Mouse (Mus musculus) G1E (cell line): ENCODE measurements around the gene Sirt1.

Experiments used
- CTCF ChIP-seq: IDR thresholded peaks from 2 replicates; pipeline ENCODE4 v1.5.1; 2012; ENCODE audit warnings: low read depth, low read length, inconsistent platforms, mixed read lengths
- GATA1 ChIP-seq: IDR thresholded peaks from 2 replicates; pipeline ENCODE4 v1.6.1; 2012; ENCODE audit warnings: borderline replicate concordance, low read length, inconsistent platforms, mixed read lengths
- POLR2AphosphoS5 ChIP-seq: IDR thresholded peaks from 2 replicates; pipeline ENCODE4 v1.6.1; 2012; ENCODE audit warnings: low read depth, low read length, inconsistent platforms; ENCODE audit not compliant: insufficient replicate concordance
- TAL1 ChIP-seq: conservative IDR thresholded peaks from 2 replicates; pipeline ENCODE4 v1.6.1; 2012; ENCODE audit warnings: low read depth, low read length, inconsistent platforms, mixed read lengths

DNA sequence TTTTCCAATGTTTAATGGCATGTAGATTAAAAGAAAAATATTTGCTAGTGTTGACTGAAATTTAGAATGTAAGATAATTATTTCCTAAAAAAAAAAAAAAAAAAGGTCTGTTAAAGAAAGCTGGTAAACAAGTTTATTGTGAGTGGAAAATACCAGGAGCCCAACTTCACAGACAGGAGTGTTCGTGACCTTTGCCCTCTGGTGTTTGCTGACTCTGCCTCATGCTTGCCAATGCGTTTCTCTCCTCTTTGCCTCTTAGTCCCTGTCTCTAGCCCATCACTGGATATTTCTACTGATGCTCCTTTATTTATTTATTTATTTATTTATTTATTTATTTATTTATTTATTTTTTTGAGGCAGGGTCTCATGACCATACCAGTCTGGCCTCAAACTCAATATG is 22.1 kb upstream of the Sirt1 start:
- TF ChIP-seq CTCF = no peak
- TF ChIP-seq POLR2AphosphoS5 = no peak
- TF ChIP-seq GATA1 = no peak
- TF ChIP-seq TAL1 = no peak
